Mouse (Mus musculus): Measurements from ENCODE around the gene Ppdpf. TPM values are rescaled to one million over a fixed set of nuclear protein-coding genes. Genes with fewer than 3 reads are reported as not detected.

The Ppdpf gene
- polyA plus RNA-seq, 1 experiment from 2014 or later: 287 TPM

GRCm38 (mm10) chr2:181205678-181206077, 18.6 kb downstream of the Ppdpf start:
- no peak overlapping the region for H3K4me2 ChIP-seq (ENCODE audit: low read depth, low read length)
- ATAC-seq: peak; percentile 26; the same call in 1 of the 2 replicates

DNA sequence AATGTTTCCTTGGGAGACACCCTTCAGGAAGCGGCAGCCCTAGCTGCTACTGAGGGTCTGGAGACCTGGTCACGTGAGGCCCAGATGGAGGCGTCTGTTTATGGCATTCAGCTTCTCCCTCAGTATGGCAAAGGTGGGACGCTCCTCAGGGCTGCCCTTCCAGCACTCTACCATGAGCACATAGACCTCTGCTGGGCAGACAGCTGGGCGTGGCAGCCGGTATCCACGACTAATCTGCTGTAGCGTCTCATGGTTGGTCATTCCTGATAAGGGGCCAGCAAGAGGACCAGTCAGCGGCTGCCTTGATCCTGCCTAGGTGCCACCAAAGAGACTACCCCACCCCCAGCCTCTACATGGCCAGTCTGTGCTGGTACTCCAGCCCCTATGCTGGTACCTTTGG, 19.1 kb downstream of the Ppdpf start:
- no peaks in the 10 kb centered on the region for H3K9me3 ChIP-seq (ENCODE audit: control insufficient read depth, low read length)
- no peak overlapping the region for H3K9ac ChIP-seq (ENCODE audit: low read depth, low read length)
- H3K4me3 ChIP-seq (ENCODE audit: low read length): no peak overlapping the region
- WGBS: 47% methylated on average over 9 of the region's 9 CpGs
- H3K4me2 ChIP-seq (ENCODE audit: low read depth, low read length): no peak overlapping the region
- ATAC-seq: peak; percentile 75
- H3K4me1 ChIP-seq (ENCODE audit: control insufficient read depth, insufficient read depth, low read length): peaks cover 7% of the 10 kb centered on the region
- no peaks in the 10 kb centered on the region; the same call in 1 of the 2 replicates for H3K27me3 ChIP-seq (replicated peaks; ENCODE audit: control insufficient read depth, insufficient read depth, low read length)
- H3K27ac ChIP-seq (ENCODE audit: low read length): no peak overlapping the region
- no peaks in the 10 kb centered on the region for H3K36me3 ChIP-seq (ENCODE audit: control insufficient read depth, insufficient read depth, low read length)

More at GRCm38 (mm10) chr2:181205678-181206077, 18.6 kb downstream of the Ppdpf start:
- Histone ChIP-seq H3K27ac (ENCODE audit: low read length) (no peak overlapping the region), H3K36me3 (ENCODE audit: control insufficient read depth, insufficient read depth, low read length) (no peaks in the 10 kb centered on the region), H3K9ac (ENCODE audit: low read depth, low read length) (no peak overlapping the region), H3K4me3 (ENCODE audit: low read length) (no peak overlapping the region), H3K9me3 (ENCODE audit: control insufficient read depth, low read length) (no peaks in the 10 kb centered on the region), H3K4me1 (ENCODE audit: control insufficient read depth, insufficient read depth, low read length) (peaks cover 7% of the 10 kb centered on the region), H3K27me3 (replicated peaks; ENCODE audit: control insufficient read depth, insufficient read depth, low read length) (no peaks in the 10 kb centered on the region; the same call in 1 of the 2 replicates)
- 80% methylated on average over 5 of the region's 5 CpGs for WGBS

DNA sequence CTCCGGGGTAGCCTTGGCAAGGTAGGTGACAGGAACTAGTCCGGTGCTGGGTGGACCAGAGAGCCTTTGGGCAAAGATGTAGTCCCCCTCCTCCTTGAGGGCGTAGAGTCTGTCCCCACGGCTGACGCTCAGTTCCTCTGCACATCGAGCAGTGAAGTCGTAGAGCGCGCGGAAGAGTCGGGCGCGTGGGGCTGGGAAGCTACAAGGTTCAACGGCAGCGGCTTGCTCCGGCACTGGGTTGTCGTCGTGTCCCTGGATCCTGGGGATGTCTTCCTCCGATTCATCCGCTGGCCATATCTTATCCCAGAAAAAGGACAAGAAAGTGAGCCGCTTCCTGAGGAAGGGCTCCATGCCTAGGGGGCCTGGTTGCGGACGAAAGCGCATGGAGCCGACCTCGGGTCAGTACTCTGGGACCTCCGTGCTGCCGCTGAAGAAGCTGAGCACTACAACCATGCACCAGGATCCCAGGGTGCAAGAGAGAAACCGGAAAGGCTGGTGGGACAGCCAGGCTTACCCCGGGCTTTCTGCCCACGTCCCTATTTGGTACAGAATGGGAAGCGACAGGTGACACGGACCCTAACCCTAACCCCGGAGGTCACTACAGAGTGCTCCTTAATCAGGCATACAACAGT, 25.5 kb downstream of the Ppdpf start:
- peak; percentile 57 for ATAC-seq
- Histone ChIP-seq H3K36me3 (ENCODE audit: control insufficient read depth, insufficient read depth, low read length) (no peaks in the 10 kb centered on the region), H3K9me3 (ENCODE audit: control insufficient read depth, low read length) (no peaks in the 10 kb centered on the region), H3K27ac (ENCODE audit: low read length) (no peak overlapping the region), H3K9ac (ENCODE audit: low read depth, low read length) (peak overlapping the region; percentile 9), H3K27me3 (replicated peaks; ENCODE audit: control insufficient read depth, insufficient read depth, low read length) (peaks cover 25% of the 10 kb centered on the region; the same call in 1 of the 2 replicates), H3K4me2 (ENCODE audit: low read depth, low read length) (peak overlapping the region; percentile 72), H3K4me3 (ENCODE audit: low read length) (peak overlapping the region; percentile 44), H3K4me1 (ENCODE audit: control insufficient read depth, insufficient read depth, low read length) (no peaks in the 10 kb centered on the region)
- WGBS: 3% methylated on average over 34 of the region's 34 CpGs

- Histone ChIP-seq H3K9ac (ENCODE audit: low read depth, low read length) (peak within 1 kb of the TSS; percentile 9), H3K4me1 (ENCODE audit: control insufficient read depth, insufficient read depth, low read length) (no peaks in the 10 kb centered on the region), H3K9me3 (ENCODE audit: control insufficient read depth, low read length) (no peaks in the 10 kb centered on the region), H3K4me3 (ENCODE audit: low read length) (peak within 1 kb of the TSS; percentile 44), H3K27ac (ENCODE audit: low read length) (no peak within 1 kb of the TSS), H3K36me3 (ENCODE audit: control insufficient read depth, insufficient read depth, low read length) (no peaks in the 10 kb centered on the region), H3K27me3 (replicated peaks; ENCODE audit: control insufficient read depth, insufficient read depth, low read length) (peaks cover 25% of the 10 kb centered on the region; the same call in 1 of the 2 replicates), H3K4me2 (ENCODE audit: low read depth, low read length) (peak within 1 kb of the TSS; percentile 72)
- WGBS: 1% methylated on average over 17 of the region's 17 CpGs
- ATAC-seq: peak; percentile 81
Measured at GRCm38 (mm10) chr2:181213021-181213445, 26.0 kb downstream of the Ppdpf start, which contains the start of gene Srms. Gene Srms (minus strand): TSS chr2:181213185.

- H3K4me3 ChIP-seq (ENCODE audit: low read length): no peak overlapping the region
- ATAC-seq: no peak
- no peak overlapping the region for H3K9ac ChIP-seq (ENCODE audit: low read depth, low read length)
Measured at GRCm38 (mm10) chr2:181216037-181216436, 29.0 kb downstream of the Ppdpf start.

DNA sequence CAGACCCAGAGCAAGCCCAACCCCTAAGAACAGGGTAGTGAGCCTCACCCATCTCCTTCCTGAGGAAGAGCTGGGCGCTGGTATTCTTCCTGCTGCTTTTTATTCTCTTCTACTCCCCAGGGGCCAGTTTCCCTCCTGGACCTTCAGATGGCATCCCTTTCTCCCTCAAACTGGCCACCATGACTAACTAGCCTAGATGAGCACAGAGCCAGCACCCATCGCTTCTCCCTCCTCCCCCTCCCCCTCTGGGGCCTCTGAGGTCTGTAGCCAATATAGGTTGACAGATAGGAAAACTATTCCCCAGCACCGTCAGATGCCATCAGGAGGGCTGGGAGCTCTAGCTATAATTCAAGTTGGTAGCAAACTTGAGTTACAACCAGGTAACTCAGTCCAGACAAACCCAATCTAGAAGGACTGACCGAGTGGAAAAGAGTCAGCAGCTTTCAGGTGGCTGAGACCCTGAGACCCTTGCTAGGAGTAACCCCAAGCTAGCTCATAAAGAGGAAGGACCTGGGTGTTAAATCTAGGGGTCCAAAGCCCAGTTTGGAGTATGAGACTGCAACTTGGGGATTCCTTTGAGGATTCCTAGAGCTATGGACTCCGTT, 31.9 kb downstream of the Ppdpf start:
- 58% methylated on average over 5 of the region's 5 CpGs for WGBS
- Histone ChIP-seq H3K9ac (ENCODE audit: low read depth, low read length) (no peak overlapping the region), H3K4me1 (ENCODE audit: control insufficient read depth, insufficient read depth, low read length) (peaks cover 9% of the 10 kb centered on the region), H3K36me3 (ENCODE audit: control insufficient read depth, insufficient read depth, low read length) (no peaks in the 10 kb centered on the region), H3K9me3 (ENCODE audit: control insufficient read depth, low read length) (no peaks in the 10 kb centered on the region), H3K27me3 (replicated peaks; ENCODE audit: control insufficient read depth, insufficient read depth, low read length) (0 out of 2 replicates have a peak, but pooled peaks cover 2% of the 10 kb centered on the region), H3K4me2 (ENCODE audit: low read depth, low read length) (no peak overlapping the region), H3K27ac (ENCODE audit: low read length) (peak overlapping the region; percentile 5; the same call in 1 of the 2 replicates), H3K4me3 (ENCODE audit: low read length) (no peak overlapping the region)
- no peak for ATAC-seq

More at GRCm38 (mm10) chr2:181216037-181216436, 29.0 kb downstream of the Ppdpf start:
- no peak overlapping the region for H3K4me2 ChIP-seq (ENCODE audit: low read depth, low read length)
- H3K36me3 ChIP-seq (ENCODE audit: control insufficient read depth, insufficient read depth, low read length): no peaks in the 10 kb centered on the region
- peaks cover 25% of the 10 kb centered on the region; the same call in 1 of the 2 replicates for H3K27me3 ChIP-seq (replicated peaks; ENCODE audit: control insufficient read depth, insufficient read depth, low read length)
- H3K27ac ChIP-seq (ENCODE audit: low read length): no peak overlapping the region
- H3K4me1 ChIP-seq (ENCODE audit: control insufficient read depth, insufficient read depth, low read length): peaks cover 9% of the 10 kb centered on the region
- H3K9me3 ChIP-seq (ENCODE audit: control insufficient read depth, low read length): no peaks in the 10 kb centered on the region
- 87% methylated on average over 6 of the region's 6 CpGs for WGBS

- Histone ChIP-seq H3K27me3 (replicated peaks; ENCODE audit: control insufficient read depth, insufficient read depth, low read length) (no peaks in the 10 kb centered on the region), H3K9me3 (ENCODE audit: control insufficient read depth, low read length) (no peaks in the 10 kb centered on the region), H3K4me3 (ENCODE audit: low read length) (peak within 1 kb of the TSS; percentile 38), H3K9ac (ENCODE audit: low read depth, low read length) (peak within 1 kb of the TSS; percentile 60), H3K36me3 (ENCODE audit: control insufficient read depth, insufficient read depth, low read length) (no peaks in the 10 kb centered on the region), H3K27ac (ENCODE audit: low read length) (peak within 1 kb of the TSS; percentile 5; the same call in 1 of the 2 replicates), H3K4me2 (ENCODE audit: low read depth, low read length) (peak within 1 kb of the TSS; percentile 74), H3K4me1 (ENCODE audit: control insufficient read depth, insufficient read depth, low read length) (peaks cover 9% of the 10 kb centered on the region)
- peak; percentile 93 for ATAC-seq
- WGBS: 2% methylated on average over 25 of the region's 25 CpGs
Measured at GRCm38 (mm10) chr2:181219538-181220216, 32.6 kb downstream of the Ppdpf start, which contains the start of gene Fndc11. Gene Fndc11 (plus strand): TSS chr2:181220013.

DNA sequence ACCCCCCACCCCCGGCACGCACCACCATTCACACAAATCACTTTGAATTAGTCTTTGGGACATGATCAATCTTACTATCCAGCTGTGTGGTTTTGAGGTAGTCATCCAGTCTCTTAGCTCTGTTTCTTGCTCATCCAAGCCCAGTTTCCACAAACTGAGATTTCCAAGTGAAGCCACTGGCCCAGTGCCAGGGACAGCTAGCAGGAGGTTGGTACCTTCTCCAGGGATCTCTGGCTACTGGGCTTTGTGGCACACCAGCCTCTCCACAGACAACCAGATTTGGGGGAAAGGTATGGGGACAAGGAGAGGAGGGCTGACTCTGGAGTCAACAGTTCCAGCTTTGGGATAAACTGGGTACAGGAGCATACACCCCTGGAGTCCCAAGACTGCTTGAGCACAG, 33.3 kb downstream of the Ppdpf start:
- Histone ChIP-seq H3K4me2 (ENCODE audit: low read depth, low read length) (peak overlapping the region; percentile 74), H3K4me3 (ENCODE audit: low read length) (peak overlapping the region; percentile 38; the same call in 1 of the 2 replicates), H3K27ac (ENCODE audit: low read length) (no peak overlapping the region), H3K27me3 (replicated peaks; ENCODE audit: control insufficient read depth, insufficient read depth, low read length) (no peaks in the 10 kb centered on the region), H3K4me1 (ENCODE audit: control insufficient read depth, insufficient read depth, low read length) (peaks cover 9% of the 10 kb centered on the region), H3K9me3 (ENCODE audit: control insufficient read depth, low read length) (no peaks in the 10 kb centered on the region), H3K36me3 (ENCODE audit: control insufficient read depth, insufficient read depth, low read length) (no peaks in the 10 kb centered on the region), H3K9ac (ENCODE audit: low read depth, low read length) (peak overlapping the region; percentile 60; the same call in 1 of the 2 replicates)
- no peak for ATAC-seq
- WGBS: 32% methylated on average over 2 of the region's 2 CpGs

GRCm38 (mm10) chr2:181224994-181225393, 37.9 kb downstream of the Ppdpf start:
- Histone ChIP-seq H3K27ac (ENCODE audit: low read length) (no peak overlapping the region), H3K4me2 (ENCODE audit: low read depth, low read length) (no peak overlapping the region), H3K4me3 (ENCODE audit: low read length) (no peak overlapping the region), H3K36me3 (ENCODE audit: control insufficient read depth, insufficient read depth, low read length) (peaks cover 3% of the 10 kb centered on the region; the same call in 1 of the 2 replicates), H3K27me3 (replicated peaks; ENCODE audit: control insufficient read depth, insufficient read depth, low read length) (no peaks in the 10 kb centered on the region), H3K9ac (ENCODE audit: low read depth, low read length) (no peak overlapping the region), H3K4me1 (ENCODE audit: control insufficient read depth, insufficient read depth, low read length) (peaks cover 2% of the 10 kb centered on the region; the same call in 1 of the 2 replicates), H3K9me3 (ENCODE audit: control insufficient read depth, low read length) (no peaks in the 10 kb centered on the region)
- ATAC-seq: peak; percentile 32; the same call in 1 of the 2 replicates
- WGBS: 70% methylated on average over 2 of the region's 2 CpGs
